Mouse (Mus musculus) spleen, adult 18-20 months (tissue): ENCODE data around the gene Rnaseh2b.

ENCODE experiments used
- DNase-seq, 2 experiments: peaks; one replicate each; pipeline ENCODE4 v3.0.0; 2022; ENCODE audit warnings: mixed read lengths in 2 of 2

Gene Rnaseh2b

DNA sequence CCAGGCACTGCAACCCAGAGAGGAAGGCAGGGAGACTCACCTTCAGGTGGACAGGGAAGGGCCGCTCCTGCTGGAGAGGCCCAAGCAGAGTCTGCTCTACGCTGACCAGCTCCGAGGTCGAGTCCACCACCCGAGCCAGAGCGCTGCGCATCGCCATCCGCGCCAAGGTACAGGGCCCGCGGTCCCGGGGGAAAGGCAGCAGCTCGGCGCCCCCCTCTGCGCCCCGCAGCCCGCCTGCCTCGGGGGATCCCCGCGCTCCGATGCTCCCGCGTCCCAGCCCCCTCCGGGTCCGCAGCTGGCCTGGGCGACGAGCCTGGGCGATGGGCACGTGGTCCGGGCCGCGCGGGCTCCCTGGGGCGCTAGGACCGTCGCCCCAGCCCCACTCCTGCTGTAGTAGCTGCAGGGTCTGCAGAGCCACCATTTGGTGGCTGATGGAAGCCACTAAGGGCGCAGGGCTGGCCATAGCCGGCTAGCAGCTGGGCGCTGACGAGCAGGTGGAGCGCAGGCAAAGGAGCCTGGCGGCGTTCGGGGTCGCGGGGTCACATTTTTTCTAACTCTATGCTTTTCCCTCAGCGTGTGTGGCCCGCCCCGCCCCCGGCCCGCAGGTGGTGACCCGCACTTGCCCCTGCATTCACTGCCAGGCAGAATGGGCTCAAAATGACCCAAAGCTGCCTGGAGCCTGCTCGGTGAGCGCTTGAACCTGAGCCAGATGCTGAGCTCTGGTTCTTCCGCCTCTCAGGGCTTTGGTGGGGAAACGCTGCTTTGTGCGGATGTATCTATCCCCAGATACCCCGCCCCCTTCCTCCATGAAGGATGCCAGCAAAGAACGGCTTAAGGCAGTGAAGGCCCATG is at the start of gene Rnaseh2b, which contains the start of gene Dleu7:
Rnaseh2b (plus strand) TSS at position 102 of the 852 bp plus-strand sequence.
Dleu7 (minus strand) TSS at position 560 of the 852 bp plus-strand sequence.
- no peak for DNase-seq

GRCm38 (mm10) chr14:62243530-62243929 is 48.9 kb upstream of the Rnaseh2b start:
- no peak for DNase-seq

DNA sequence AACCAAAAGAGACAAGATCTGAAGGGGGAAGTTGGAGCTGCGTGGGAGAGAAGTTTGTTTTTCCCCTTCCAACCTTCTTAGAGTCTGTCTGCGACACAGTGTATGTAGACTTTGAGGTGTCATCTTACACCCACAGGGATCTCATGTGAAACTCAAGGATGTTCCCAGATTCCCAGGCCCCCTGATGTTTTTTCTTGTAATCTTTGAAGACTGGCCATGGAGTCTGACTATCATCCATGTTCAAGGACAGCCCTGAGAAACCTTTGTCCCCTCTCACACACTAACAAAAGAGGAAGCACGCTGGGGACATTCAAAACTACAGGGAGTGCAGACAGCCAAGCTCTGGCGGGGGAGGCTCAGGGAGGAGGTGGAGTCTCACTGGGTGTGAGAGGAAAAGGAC is 46.8 kb upstream of the Rnaseh2b start:
- no peak for DNase-seq

- no peak for DNase-seq
Observed at GRCm38 (mm10) chr14:62248345-62248744, 44.0 kb upstream of the Rnaseh2b start.

DNA sequence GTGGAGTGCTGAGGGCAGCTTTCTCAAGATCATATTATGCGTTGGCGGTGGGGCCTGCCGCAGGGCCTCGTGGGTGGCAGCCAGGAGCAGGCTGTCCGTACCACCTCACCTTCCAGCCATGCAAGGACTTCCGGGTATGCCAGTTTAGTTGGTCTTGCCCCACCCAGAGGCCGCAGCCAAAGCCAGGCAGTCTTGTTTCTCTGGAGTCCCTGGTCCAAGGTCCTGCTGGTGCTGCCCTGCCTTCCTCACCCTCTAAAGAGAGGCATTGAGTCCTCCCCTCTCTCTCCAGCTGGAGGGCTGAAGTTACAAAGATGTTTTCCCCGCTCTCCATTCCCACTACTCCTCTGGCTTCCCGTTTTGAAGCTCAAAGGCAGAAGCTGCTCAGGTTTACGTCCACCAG is 43.6 kb upstream of the Rnaseh2b start:
- DNase-seq: no peak

DNA sequence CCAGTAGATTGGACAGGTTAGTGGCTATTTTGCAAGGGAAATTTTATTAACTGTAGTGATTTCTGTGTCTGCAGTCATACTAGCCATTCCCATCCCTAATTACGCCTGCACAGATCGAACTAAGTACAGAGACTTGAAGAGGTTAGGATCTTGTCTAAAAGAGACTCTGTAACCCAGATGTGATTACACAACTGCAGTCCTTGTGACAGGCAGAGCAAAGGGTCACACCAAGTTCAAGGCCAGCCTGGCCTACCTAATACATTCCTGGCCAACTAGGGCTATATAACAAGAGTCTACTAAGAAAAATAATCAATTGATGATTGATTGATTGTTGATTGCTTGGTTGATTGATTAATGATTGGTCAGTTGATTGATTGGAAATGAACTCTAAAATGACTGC is 43.1 kb upstream of the Rnaseh2b start:
- no peak for DNase-seq

GRCm38 (mm10) chr14:62250046-62250445 is 42.3 kb upstream of the Rnaseh2b start:
- no peak for DNase-seq

GRCm38 (mm10) chr14:62251999-62252398 is 40.4 kb upstream of the Rnaseh2b start:
- DNase-seq: peak in 1 of 2 experiments; percentile 22

GRCm38 (mm10) chr14:62254371-62254770 is 38.0 kb upstream of the Rnaseh2b start:
- DNase-seq: no peak

- no peak for DNase-seq
Observed at GRCm38 (mm10) chr14:62256066-62256465, 36.3 kb upstream of the Rnaseh2b start.

GRCm38 (mm10) chr14:62258125-62258524 is 34.3 kb upstream of the Rnaseh2b start:
- DNase-seq: no peak

DNA sequence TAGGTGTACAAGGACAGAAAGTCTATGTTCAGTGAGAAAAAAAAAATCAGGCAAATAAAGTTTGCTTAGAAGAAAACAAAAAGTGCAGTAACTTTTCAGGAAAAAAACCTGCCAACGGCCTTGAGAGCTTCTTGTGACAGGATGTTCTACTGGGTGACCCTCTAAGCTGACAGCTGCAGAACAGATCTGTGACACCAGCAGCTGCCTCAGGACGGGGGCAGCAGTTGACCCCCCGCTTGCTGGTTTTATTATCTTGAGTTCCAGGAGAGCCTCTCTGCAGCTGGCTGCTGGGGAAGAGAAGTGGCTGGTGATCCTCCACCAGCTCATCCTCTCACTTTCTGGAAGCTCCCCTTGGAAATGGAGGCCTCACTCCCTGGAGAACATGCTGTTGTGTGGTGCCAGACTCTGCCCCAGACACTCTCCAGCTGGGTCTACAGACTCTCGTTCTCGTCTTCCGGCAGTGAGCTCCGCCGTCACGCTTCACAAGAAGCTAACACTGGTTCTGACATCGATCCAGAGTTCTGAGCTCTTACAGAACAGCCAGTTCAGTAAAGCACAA is 33.3 kb upstream of the Rnaseh2b start:
- DNase-seq: no peak

DNA sequence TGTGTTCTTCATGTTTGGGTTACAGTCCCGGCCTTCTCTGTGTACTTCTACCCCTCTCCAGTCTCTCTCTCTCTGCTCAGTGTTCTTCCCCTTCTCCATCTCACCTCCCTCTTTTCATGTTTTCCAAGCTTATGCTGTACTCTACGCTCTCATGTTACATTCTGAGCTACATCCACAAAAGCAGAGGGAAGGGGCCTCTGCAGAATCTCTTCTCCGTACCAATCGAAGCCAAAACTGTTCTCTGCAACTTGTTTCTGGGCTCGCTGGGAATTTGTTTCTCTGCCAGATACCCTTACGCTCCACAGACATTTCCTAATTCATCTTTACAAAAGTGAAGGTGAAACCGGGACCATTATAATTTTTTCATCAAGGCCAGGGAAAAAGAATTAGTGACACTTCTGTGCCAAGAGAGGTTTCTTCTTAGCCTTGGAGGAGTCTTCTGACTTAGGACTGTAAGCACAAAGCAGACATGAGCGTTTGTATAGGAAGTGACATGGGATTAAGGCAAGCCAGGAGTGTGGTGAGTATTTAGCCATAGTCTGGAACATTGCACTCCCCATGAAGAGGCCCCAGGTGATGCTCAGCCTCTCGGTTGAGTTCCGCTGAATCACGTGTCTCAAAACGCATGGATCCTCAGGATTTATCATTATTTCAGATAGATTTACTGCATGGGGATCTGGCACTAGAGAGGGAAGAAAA is 21.5 kb upstream of the Rnaseh2b start:
- no peak for DNase-seq

DNA sequence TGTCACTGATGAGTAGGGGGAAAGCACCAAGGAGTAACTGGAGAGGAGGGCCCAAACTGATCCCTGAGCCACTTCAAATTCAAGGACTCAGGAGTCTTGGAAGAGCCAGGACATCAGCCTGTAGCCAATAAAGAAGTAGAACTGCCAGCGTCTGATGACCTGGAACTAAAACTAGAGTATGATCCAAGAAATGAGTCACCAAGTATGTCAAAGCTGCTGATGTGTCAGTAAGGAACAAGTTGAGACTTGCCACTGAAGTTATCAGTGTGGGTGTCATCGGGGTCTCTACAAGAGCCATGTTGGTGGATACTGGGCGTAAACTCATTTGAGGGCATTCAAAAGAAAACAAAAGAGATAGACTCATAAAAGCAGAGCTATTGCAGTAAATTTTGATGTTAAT is 18.8 kb upstream of the Rnaseh2b start:
- DNase-seq: no peak

DNA sequence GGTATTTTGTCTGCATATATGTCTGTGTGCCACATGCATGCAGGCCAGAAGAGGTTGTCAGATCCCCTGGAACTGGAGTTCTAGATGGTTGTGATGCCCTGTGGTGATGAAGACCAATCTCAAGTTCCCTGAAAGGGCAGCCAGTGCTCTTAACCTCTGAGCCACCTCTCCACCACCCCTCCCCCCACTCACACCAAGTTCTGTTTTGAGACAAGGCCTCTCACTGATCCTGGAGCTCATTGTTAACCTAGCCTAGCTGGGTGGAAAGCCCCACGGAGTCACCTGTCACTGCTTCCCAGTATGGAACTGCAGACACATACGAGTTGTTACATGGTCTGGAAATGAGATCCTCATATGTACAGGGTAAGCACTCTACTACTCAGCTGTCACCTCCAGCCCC is 9.4 kb upstream of the Rnaseh2b start:
- no peak for DNase-seq

DNA sequence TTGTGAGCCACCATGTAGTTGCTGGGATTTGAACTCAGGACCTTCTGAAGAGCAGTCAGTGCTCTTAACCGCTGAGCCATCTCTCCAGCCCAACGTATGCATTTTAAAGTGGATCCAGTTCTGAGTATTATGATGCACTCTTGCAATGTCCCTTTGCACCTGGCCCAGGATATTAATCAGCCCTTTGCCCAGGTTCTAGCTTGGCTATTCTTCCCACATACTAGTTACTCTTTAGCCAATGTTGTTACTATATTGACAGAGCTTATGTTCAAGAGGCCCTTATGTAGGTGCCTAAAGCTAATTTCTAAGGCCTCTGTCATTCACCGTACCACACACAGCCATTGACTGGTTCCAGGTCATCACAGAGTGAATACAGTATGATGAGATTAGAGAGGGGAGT is 3.7 kb upstream of the Rnaseh2b start:
- DNase-seq: no peak

- no peak for DNase-seq
Observed at GRCm38 (mm10) chr14:62291406-62291987, 892 bp upstream of the Rnaseh2b start.

- DNase-seq: no peak
Observed at GRCm38 (mm10) chr14:62292166-62292487, 262 bp upstream of the Rnaseh2b start.

DNA sequence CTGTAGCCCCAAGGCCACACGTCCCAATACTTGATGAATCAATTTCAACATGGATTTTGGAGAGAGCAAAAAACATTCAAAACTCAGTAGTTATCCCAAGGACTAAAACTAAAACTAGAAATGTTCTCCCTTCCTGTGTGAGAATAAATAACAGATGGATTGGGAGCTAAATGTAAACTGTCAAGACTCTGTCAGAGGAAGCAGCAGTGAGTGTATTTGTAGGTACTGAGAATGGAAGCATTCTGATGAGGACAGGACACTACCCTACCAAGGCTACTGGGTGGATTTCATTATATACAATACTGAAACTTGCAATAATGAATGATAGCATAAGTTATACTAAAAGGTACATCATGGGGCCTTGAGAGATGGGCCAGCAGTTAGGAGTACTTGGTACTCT is 6.4 kb downstream of the Rnaseh2b start:
- DNase-seq: no peak

GRCm38 (mm10) chr14:62300031-62300430 is 7.6 kb downstream of the Rnaseh2b start:
- no peak for DNase-seq

- no peak for DNase-seq
Observed at GRCm38 (mm10) chr14:62307555-62307954, 15.2 kb downstream of the Rnaseh2b start.

DNA sequence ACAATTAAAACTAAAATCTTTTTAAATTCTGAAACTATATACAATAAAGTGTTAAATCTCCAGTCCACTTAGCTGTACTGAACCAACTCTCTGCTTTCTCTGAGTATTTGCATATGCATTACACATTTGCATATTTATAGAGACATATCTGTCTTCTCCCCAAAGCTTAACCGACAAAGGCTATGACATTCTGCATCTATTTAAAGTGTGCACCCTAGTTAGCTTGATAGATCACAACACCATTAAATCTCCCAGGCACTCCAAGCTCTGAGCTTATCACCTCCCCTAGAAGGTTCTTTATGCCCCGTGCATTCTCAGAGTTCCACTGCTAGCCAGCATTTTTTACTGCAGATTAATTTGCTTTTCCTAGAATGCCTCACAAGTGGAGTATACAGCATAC is 16.6 kb downstream of the Rnaseh2b start:
- no peak for DNase-seq

DNA sequence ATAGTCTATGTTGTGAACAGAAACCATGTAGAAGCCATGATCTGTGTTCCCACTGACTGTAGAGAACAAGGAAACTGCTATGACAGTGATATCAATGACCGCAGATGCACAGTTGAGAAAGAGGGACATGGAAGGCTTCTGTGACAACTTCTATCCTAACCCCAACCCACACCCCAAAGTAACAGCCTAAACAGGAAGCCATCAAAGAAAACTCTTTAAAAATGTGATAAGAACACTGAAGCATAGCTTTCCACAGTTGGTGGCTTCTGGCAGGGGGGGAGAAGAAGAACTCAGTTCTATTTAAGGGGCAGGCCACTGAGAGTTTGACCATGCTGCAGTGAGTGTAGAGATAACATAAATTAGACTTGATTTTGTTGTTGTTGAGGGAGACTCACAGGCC is 19.3 kb downstream of the Rnaseh2b start:
- DNase-seq: no peak
